Mouse (Mus musculus): Measurements from ENCODE around the gene Rnls. TPM values are rescaled to one million over a fixed set of nuclear protein-coding genes. Genes with fewer than 3 reads are reported as not detected.
A peak's percentile ranks its signal among the peaks of the same experiment; 100 is the strongest.
"Not testable (repeated sequence)": the region's sequence is repeated elsewhere in the genome, so short reads cannot be mapped to it uniquely, and the experiment has no call there.

Rnls gene
- polyA plus RNA-seq (2015; fragmentation: Nextera tagmentation; extraction: Ambion mirVana): 9.8 and 10.0 TPM in 2 replicates

GRCm38 (mm10) chr19:33391651-33392382, at the start of gene Rnls:
TSS of gene Rnls (minus strand) at chr19:33392295.
- Histone ChIP-seq H3K9me3 (ENCODE audit: control insufficient read depth, low read length) (no peaks in the 10 kb centered on the region), H3K27ac (ENCODE audit: low read depth, low read length) (peak within 1 kb of the TSS; percentile 81), H3K27me3 (replicated peaks; ENCODE audit: control insufficient read depth, insufficient read depth, low read length) (no peaks in the 10 kb centered on the region), H3K36me3 (ENCODE audit: control insufficient read depth, insufficient read depth, low read length) (no peaks in the 10 kb centered on the region), H3K4me1 (ENCODE audit: control insufficient read depth, insufficient read depth, low read depth, low read length) (no peaks in the 10 kb centered on the region), H3K4me3 (ENCODE audit: low read length) (peak within 1 kb of the TSS; percentile 50), H3K9ac (ENCODE audit: low read depth, low read length) (peak within 1 kb of the TSS; percentile 75), H3K4me2 (ENCODE audit: low read length) (peak within 1 kb of the TSS; percentile 69)
- peak; percentile 100 for ATAC-seq
- WGBS: 1% methylated on average over 44 of the region's 48 CpGs

- no peaks in the 10 kb centered on the region for H3K36me3 ChIP-seq (ENCODE audit: control insufficient read depth, insufficient read depth, low read length)
- no peak for ATAC-seq
- no peak overlapping the region for H3K27ac ChIP-seq (ENCODE audit: low read depth, low read length)
- H3K27me3 ChIP-seq (replicated peaks; ENCODE audit: control insufficient read depth, insufficient read depth, low read length): no peaks in the 10 kb centered on the region
- H3K9ac ChIP-seq (ENCODE audit: low read depth, low read length): no peak overlapping the region
- H3K4me2 ChIP-seq (ENCODE audit: low read length): no peak overlapping the region
- no peak overlapping the region for H3K4me3 ChIP-seq (ENCODE audit: low read length)
- WGBS: 53% methylated on average over 2 of the region's 2 CpGs
- H3K9me3 ChIP-seq (ENCODE audit: control insufficient read depth, low read length): no peaks in the 10 kb centered on the region
- H3K4me1 ChIP-seq (ENCODE audit: control insufficient read depth, insufficient read depth, low read depth, low read length): no peaks in the 10 kb centered on the region
Observed at GRCm38 (mm10) chr19:33429457-33429856, 37.4 kb upstream of the Rnls start.

- not testable (repeated sequence) for H3K4me3 ChIP-seq (ENCODE audit: low read length); H3K4me2 ChIP-seq (ENCODE audit: low read length); H3K27ac ChIP-seq (ENCODE audit: low read depth, low read length); H3K36me3 ChIP-seq (ENCODE audit: control insufficient read depth, insufficient read depth, low read length); H3K4me1 ChIP-seq (ENCODE audit: control insufficient read depth, insufficient read depth, low read depth, low read length); H3K9me3 ChIP-seq (ENCODE audit: control insufficient read depth, low read length); H3K9ac ChIP-seq (ENCODE audit: low read depth, low read length); ATAC-seq; H3K27me3 ChIP-seq (replicated peaks; ENCODE audit: control insufficient read depth, insufficient read depth, low read length)
- WGBS: 90% methylated on average over 9 of the region's 9 CpGs
Observed at GRCm38 (mm10) chr19:33419368-33419767, 27.3 kb upstream of the Rnls start.

GRCm38 (mm10) chr19:33380825-33381224, 11.3 kb downstream of the Rnls start:
- no peak overlapping the region for H3K9ac ChIP-seq (ENCODE audit: low read depth, low read length)
- ATAC-seq: peak; percentile 45; the same call in 1 of the 2 replicates
- 80% methylated on average over 2 of the region's 2 CpGs for WGBS

GRCm38 (mm10) chr19:33380386-33380785, 11.7 kb downstream of the Rnls start:
- WGBS: 12% methylated on average over 3 of the region's 3 CpGs
- Histone ChIP-seq H3K9ac (ENCODE audit: low read depth, low read length) (no peak overlapping the region), H3K4me3 (ENCODE audit: low read length) (no peak overlapping the region)

More at GRCm38 (mm10) chr19:33380825-33381224, 11.3 kb downstream of the Rnls start:
- Histone ChIP-seq H3K27me3 (replicated peaks; ENCODE audit: control insufficient read depth, insufficient read depth, low read length) (no peaks in the 10 kb centered on the region), H3K36me3 (ENCODE audit: control insufficient read depth, insufficient read depth, low read length) (no peaks in the 10 kb centered on the region), H3K4me1 (ENCODE audit: control insufficient read depth, insufficient read depth, low read depth, low read length) (no peaks in the 10 kb centered on the region), H3K4me3 (ENCODE audit: low read length) (no peak overlapping the region), H3K4me2 (ENCODE audit: low read length) (no peak overlapping the region), H3K27ac (ENCODE audit: low read depth, low read length) (no peak overlapping the region), H3K9me3 (ENCODE audit: control insufficient read depth, low read length) (no peaks in the 10 kb centered on the region)

GRCm38 (mm10) chr19:33368808-33369207, 23.3 kb downstream of the Rnls start:
- no peaks in the 10 kb centered on the region for H3K9me3 ChIP-seq (ENCODE audit: control insufficient read depth, low read length)
- ATAC-seq: no peak
- H3K36me3 ChIP-seq (ENCODE audit: control insufficient read depth, insufficient read depth, low read length): no peaks in the 10 kb centered on the region
- H3K4me3 ChIP-seq (ENCODE audit: low read length): no peak overlapping the region
- no peak overlapping the region for H3K9ac ChIP-seq (ENCODE audit: low read depth, low read length)
- WGBS: 78% methylated on average over 2 of the region's 2 CpGs
- H3K4me2 ChIP-seq (ENCODE audit: low read length): no peak overlapping the region
- no peaks in the 10 kb centered on the region for H3K27me3 ChIP-seq (replicated peaks; ENCODE audit: control insufficient read depth, insufficient read depth, low read length)
- H3K27ac ChIP-seq (ENCODE audit: low read depth, low read length): no peak overlapping the region
- no peaks in the 10 kb centered on the region for H3K4me1 ChIP-seq (ENCODE audit: control insufficient read depth, insufficient read depth, low read depth, low read length)

More at GRCm38 (mm10) chr19:33380386-33380785, 11.7 kb downstream of the Rnls start:
- no peak overlapping the region for H3K4me2 ChIP-seq (ENCODE audit: low read length)
- ATAC-seq: peak; percentile 90
- no peaks in the 10 kb centered on the region for H3K36me3 ChIP-seq (ENCODE audit: control insufficient read depth, insufficient read depth, low read length)
- no peaks in the 10 kb centered on the region for H3K9me3 ChIP-seq (ENCODE audit: control insufficient read depth, low read length)
- H3K27ac ChIP-seq (ENCODE audit: low read depth, low read length): no peak overlapping the region
- H3K4me1 ChIP-seq (ENCODE audit: control insufficient read depth, insufficient read depth, low read depth, low read length): no peaks in the 10 kb centered on the region
- H3K27me3 ChIP-seq (replicated peaks; ENCODE audit: control insufficient read depth, insufficient read depth, low read length): no peaks in the 10 kb centered on the region

GRCm38 (mm10) chr19:33366661-33367060, 25.4 kb downstream of the Rnls start:
- no peaks in the 10 kb centered on the region for H3K27me3 ChIP-seq (replicated peaks; ENCODE audit: control insufficient read depth, insufficient read depth, low read length)
- H3K9me3 ChIP-seq (ENCODE audit: control insufficient read depth, low read length): no peaks in the 10 kb centered on the region
- 12% methylated on average over 3 of the region's 3 CpGs for WGBS
- H3K9ac ChIP-seq (ENCODE audit: low read depth, low read length): no peak overlapping the region
- no peak overlapping the region for H3K4me3 ChIP-seq (ENCODE audit: low read length)
- no peak overlapping the region for H3K4me2 ChIP-seq (ENCODE audit: low read length)
- H3K27ac ChIP-seq (ENCODE audit: low read depth, low read length): no peak overlapping the region
- ATAC-seq: peak; percentile 95
- no peaks in the 10 kb centered on the region for H3K4me1 ChIP-seq (ENCODE audit: control insufficient read depth, insufficient read depth, low read depth, low read length)
- H3K36me3 ChIP-seq (ENCODE audit: control insufficient read depth, insufficient read depth, low read length): no peaks in the 10 kb centered on the region

- 62% methylated on average over 3 of the region's 3 CpGs for WGBS
- Histone ChIP-seq H3K4me2 (ENCODE audit: low read length) (no peak overlapping the region), H3K36me3 (ENCODE audit: control insufficient read depth, insufficient read depth, low read length) (no peaks in the 10 kb centered on the region), H3K9me3 (ENCODE audit: control insufficient read depth, low read length) (no peaks in the 10 kb centered on the region), H3K27ac (ENCODE audit: low read depth, low read length) (no peak overlapping the region), H3K4me3 (ENCODE audit: low read length) (no peak overlapping the region), H3K4me1 (ENCODE audit: control insufficient read depth, insufficient read depth, low read depth, low read length) (no peaks in the 10 kb centered on the region), H3K27me3 (replicated peaks; ENCODE audit: control insufficient read depth, insufficient read depth, low read length) (no peaks in the 10 kb centered on the region), H3K9ac (ENCODE audit: low read depth, low read length) (no peak overlapping the region)
- no peak for ATAC-seq
Observed at GRCm38 (mm10) chr19:33357019-33357418, 35.1 kb downstream of the Rnls start.

GRCm38 (mm10) chr19:33340119-33340518, 52.0 kb downstream of the Rnls start:
- no peak overlapping the region for H3K9ac ChIP-seq (ENCODE audit: low read depth, low read length)
- no peak overlapping the region for H3K27ac ChIP-seq (ENCODE audit: low read depth, low read length)
- no peak overlapping the region for H3K4me3 ChIP-seq (ENCODE audit: low read length)
- no peaks in the 10 kb centered on the region for H3K36me3 ChIP-seq (ENCODE audit: control insufficient read depth, insufficient read depth, low read length)
- 98% methylated on average over 1 of the region's 1 CpGs for WGBS
- H3K27me3 ChIP-seq (replicated peaks; ENCODE audit: control insufficient read depth, insufficient read depth, low read length): no peaks in the 10 kb centered on the region
- H3K4me2 ChIP-seq (ENCODE audit: low read length): no peak overlapping the region
- H3K9me3 ChIP-seq (ENCODE audit: control insufficient read depth, low read length): no peaks in the 10 kb centered on the region
- ATAC-seq: no peak
- no peaks in the 10 kb centered on the region for H3K4me1 ChIP-seq (ENCODE audit: control insufficient read depth, insufficient read depth, low read depth, low read length)

Measured in hindbrain, embryonic 16.5 days (tissue).